Mouse (Mus musculus) midbrain, embryonic 15.5 days (tissue): ENCODE results near the gene Impdh2. TPM values are rescaled to one million over a fixed set of nuclear protein-coding genes. Genes with fewer than 3 reads are reported as not detected.
A peak's percentile ranks its signal among the peaks of the same experiment; 100 is the strongest.

Experiments used
- ATAC-seq: fragments of 200-750 bp; cut with Nextera tagmentation; replicated peaks from 2 replicates; pipeline ENCODE4 v1.8.0; 2017; ENCODE audit warnings: moderate TSS enrichment
- H3K27ac ChIP-seq: fragments of 300-500 bp; sonication (generic); 2 replicates; pipeline ENCODE4 v1.5.1; 2015; ENCODE audit warnings: mild to moderate bottlenecking, inconsistent platforms
- H3K27me3 ChIP-seq: fragments of 300-500 bp; sonication (generic); replicated peaks from 2 replicates; pipeline ENCODE4 v1.6.1; 2015; ENCODE audit warnings: inconsistent platforms
- H3K36me3 ChIP-seq: fragments of 300-500 bp; sonication (generic); replicated peaks from 2 replicates; pipeline ENCODE4 v1.6.1; 2015; ENCODE audit warnings: inconsistent platforms
- H3K4me1 ChIP-seq: fragments of 300-500 bp; sonication (generic); 2 replicates; pipeline ENCODE4 v1.6.1; 2015; ENCODE audit warnings: inconsistent platforms
- H3K4me2 ChIP-seq: fragments of 300-500 bp; sonication (generic); 2 replicates; pipeline ENCODE4 v1.6.1; 2015; ENCODE audit warnings: inconsistent platforms, mild to moderate bottlenecking, moderate library complexity
- H3K4me3 ChIP-seq: fragments of 300-500 bp; sonication (generic); 2 replicates; pipeline ENCODE4 v1.5.1; 2015; ENCODE audit warnings: mild to moderate bottlenecking, inconsistent platforms
- H3K9ac ChIP-seq: fragments of 300-500 bp; sonication (generic); 2 replicates; pipeline ENCODE4 v1.6.1; 2015; ENCODE audit warnings: mild to moderate bottlenecking, inconsistent platforms
- H3K9me3 ChIP-seq: fragments of 300-500 bp; sonication (generic); 2 replicates; pipeline ENCODE4 v1.6.1; 2016; ENCODE audit warnings: inconsistent platforms
- WGBS: fragments of 180-500 bp; shearing (Covaris S2); methylation state at CpG from one replicate; pipeline ENCODE4 v1.1.7; 2015; ENCODE audit warnings: mixed read lengths; 5-methylcytosine and 5-hydroxymethylcytosine counted together
- polyA plus RNA-seq: library from polyadenylated mRNA; unstranded; fragments of >200 nt; fragmentation: Nextera tagmentation; extraction: Ambion mirVana; gene quantifications from 2 replicates; pipeline ENCODE4 v1.2.1, GENCODE M21; 2015

Gene Impdh2
- polyA plus RNA-seq, 1 experiment from 2014 or later: 101 TPM

DNA sequence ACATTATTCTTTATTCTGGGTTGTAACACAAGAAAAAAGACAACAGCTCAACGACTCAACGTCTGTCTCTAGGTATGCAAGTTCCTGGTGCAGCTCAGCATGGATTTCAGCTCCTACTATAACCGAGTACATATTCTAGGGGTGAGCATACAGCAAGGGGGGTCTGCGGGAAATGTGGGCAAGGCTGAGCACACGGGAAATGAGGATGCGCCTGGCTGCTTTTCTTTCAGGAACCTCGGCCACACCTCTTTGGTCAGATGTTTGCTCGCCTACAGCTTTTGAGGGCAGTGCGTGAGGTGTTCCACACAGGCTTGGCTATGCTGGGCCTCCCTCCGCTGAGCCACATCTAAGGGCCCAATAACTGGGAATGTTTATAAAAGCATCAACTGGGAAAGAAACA, 12.2 kb downstream of the Impdh2 start:
- peaks cover 76% of the 10 kb centered on the region for H3K4me1 ChIP-seq
- no peak for ATAC-seq
- no peak overlapping the region for H3K4me2 ChIP-seq
- no peak overlapping the region for H3K4me3 ChIP-seq
- peaks cover 29% of the 10 kb centered on the region for H3K36me3 ChIP-seq
- H3K27ac ChIP-seq: no peak overlapping the region
- H3K9ac ChIP-seq: no peak overlapping the region
- H3K27me3 ChIP-seq: no peaks in the 10 kb centered on the region
- 81% methylated on average over 10 of the region's 10 CpGs for WGBS
- H3K9me3 ChIP-seq: no peaks in the 10 kb centered on the region

DNA sequence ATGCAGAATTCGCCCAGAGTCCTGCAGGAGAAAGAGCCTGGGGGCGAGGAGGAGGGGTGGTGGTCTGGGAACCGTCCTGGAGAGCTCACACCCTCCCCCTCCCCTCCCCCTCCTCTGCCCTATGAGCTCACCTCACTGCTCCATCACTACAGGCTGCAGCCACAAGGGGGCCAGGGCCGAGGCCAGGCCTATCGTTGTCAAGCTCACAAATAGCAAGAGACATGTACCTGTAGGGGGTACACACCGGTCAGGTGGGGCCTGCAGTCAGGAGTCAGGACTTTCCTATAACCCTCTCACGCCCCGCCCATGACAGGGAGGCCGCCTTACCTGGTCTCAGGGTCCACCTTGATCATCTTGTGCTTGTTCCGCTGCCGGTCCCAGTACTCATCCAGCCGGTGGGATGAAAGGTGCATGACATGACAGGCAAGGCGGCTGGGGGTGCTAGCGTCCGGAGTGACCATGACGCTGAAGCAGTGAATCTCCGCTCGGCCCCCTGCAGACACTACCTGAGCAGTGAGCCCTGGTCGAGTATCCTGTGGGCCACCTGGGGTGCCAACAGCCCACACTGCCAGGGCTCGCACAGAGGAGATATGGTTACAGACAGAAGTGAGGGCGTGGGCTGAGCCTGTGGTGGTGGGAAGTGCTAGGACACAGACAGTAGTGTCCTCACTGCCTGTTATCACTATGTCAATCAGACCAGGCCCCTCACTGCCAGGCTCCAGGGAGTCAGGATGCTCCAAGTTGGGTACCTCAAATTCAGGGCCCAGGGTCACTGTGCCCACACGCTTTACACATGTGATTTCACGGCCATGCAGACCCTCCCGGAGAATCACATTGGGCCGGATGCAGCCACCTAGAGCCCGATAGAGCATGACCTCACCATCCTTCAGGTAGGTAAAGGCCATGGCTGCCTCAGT, 13.9 kb downstream of the Impdh2 start:
- 50% methylated on average over 26 of the region's 26 CpGs for WGBS
- H3K9me3 ChIP-seq: no peaks in the 10 kb centered on the region
- no peak overlapping the region for H3K27ac ChIP-seq
- ATAC-seq: no peak
- peaks cover 67% of the 10 kb centered on the region for H3K4me1 ChIP-seq
- H3K9ac ChIP-seq: no peak overlapping the region
- H3K4me3 ChIP-seq: no peak overlapping the region
- no peaks in the 10 kb centered on the region for H3K27me3 ChIP-seq
- peak overlapping the region; percentile 72; the same call in 1 of the 2 replicates for H3K4me2 ChIP-seq
- H3K36me3 ChIP-seq: peaks cover 29% of the 10 kb centered on the region

DNA sequence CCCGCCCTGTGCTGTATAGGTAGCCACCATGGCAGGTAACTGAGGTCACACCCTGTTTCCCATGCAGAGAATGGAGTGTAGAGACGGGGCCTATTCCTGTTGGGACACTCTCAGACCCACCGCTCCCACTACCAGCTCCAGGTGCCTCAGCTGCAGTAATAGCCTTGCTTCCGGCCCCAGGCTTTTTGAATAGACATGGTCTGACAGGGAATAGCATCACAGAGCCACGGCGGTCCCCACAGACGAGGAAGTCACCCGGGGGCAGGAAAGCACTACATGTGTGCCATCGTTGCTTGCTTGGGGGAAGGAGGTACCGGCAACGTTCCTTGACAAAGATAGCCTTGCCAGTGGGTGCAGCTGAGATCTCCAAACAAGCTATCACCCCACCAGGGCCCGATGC, 14.8 kb downstream of the Impdh2 start:
- peaks cover 69% of the 10 kb centered on the region for H3K4me1 ChIP-seq

DNA sequence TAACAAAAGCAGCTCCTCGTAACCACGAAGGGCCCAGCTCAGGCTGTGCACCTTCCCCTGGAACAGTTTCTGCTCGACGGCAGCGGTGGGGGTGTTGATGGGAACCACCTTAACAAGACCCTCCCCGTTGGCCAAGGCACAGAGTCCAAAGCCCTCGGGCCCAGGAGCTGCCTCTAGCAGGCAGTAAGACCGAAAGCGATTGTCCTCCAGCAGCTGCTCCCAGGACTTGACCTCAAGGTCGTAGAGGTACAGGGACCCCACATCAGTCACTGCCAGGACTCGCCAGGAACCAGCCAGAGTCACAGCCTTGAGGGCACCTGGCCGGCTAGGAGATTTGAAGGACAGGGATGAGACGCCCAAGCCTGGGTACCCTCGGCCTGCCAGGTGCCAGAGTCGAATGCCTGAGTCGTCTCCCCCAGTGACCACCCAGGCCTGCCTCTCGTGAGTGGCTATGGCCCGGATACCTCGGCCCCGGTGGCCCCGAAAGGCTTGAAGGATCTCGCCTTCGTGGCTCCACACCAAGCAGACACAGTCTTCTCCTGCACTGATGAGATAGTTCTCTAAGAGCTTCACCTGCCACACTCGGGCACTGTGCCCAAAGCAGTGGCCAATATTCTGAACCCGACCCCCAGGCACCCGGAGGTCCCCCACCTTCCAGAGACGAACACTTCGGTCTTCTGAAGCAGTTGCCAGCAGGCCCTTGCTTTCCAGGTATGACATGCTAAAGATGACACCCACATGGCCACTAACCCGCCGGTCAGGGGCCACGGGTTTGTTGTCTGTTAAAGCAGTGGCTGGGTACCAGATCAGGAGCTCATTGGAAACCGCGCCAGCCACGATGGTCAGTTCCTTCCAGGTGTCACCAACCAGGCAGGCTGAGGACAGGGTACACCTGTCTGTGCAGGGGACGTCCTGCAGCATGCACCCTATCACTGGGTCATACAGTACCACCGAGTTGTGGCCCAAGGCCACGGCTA, 15.5 kb downstream of the Impdh2 start:
- 0 out of 2 replicates have a peak overlapping the region, but pooled peaks have one; percentile 49 for H3K4me3 ChIP-seq
- H3K27me3 ChIP-seq: no peaks in the 10 kb centered on the region
- no peak for ATAC-seq
- peaks cover 62% of the 10 kb centered on the region for H3K4me1 ChIP-seq
- no peaks in the 10 kb centered on the region for H3K9me3 ChIP-seq
- H3K4me2 ChIP-seq: peak overlapping the region; percentile 72
- H3K36me3 ChIP-seq: peaks cover 29% of the 10 kb centered on the region
- no peak overlapping the region for H3K9ac ChIP-seq
- no peak overlapping the region for H3K27ac ChIP-seq
- WGBS: 91% methylated on average over 37 of the region's 37 CpGs

More for the DNA sequence above, 14.8 kb downstream of the Impdh2 start:
- Histone ChIP-seq H3K27me3 (no peaks in the 10 kb centered on the region), H3K36me3 (peaks cover 29% of the 10 kb centered on the region), H3K9me3 (no peaks in the 10 kb centered on the region), H3K4me3 (no peak overlapping the region), H3K4me2 (peak overlapping the region; percentile 72; the same call in 1 of the 2 replicates), H3K27ac (no peak overlapping the region), H3K9ac (no peak overlapping the region)
- WGBS: 87% methylated on average over 12 of the region's 12 CpGs
- no peak for ATAC-seq

DNA sequence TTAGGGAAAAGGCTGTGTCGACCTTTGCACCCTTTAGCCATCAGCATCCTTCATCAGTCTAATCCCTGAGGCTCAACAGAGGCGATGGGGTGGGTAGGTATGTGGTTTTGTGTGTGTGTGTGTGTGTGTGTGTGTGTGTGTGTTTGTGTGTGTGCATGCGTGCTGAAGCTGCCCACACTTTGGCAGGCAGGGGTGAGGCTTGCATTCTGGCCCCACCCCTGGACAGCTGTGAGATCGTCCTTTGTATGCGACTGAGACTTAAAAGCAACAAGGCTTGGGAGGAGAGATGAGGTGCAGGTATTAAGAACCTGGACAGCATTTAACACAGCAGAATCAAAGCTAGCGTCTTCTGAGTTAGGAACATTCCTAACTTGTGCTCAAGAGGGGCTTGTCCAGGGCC, 16.9 kb downstream of the Impdh2 start:
- peak overlapping the region; percentile 49 for H3K4me3 ChIP-seq
- H3K4me2 ChIP-seq: peak overlapping the region; percentile 72
- ATAC-seq: no peak
- peak overlapping the region; percentile 61; the same call in 1 of the 2 replicates for H3K9ac ChIP-seq
- no peaks in the 10 kb centered on the region for H3K27me3 ChIP-seq
- H3K4me1 ChIP-seq: peaks cover 58% of the 10 kb centered on the region
- peaks cover 16% of the 10 kb centered on the region for H3K36me3 ChIP-seq
- peak overlapping the region; percentile 91 for H3K27ac ChIP-seq
- no peaks in the 10 kb centered on the region for H3K9me3 ChIP-seq
- 34% methylated on average over 6 of the region's 6 CpGs for WGBS

DNA sequence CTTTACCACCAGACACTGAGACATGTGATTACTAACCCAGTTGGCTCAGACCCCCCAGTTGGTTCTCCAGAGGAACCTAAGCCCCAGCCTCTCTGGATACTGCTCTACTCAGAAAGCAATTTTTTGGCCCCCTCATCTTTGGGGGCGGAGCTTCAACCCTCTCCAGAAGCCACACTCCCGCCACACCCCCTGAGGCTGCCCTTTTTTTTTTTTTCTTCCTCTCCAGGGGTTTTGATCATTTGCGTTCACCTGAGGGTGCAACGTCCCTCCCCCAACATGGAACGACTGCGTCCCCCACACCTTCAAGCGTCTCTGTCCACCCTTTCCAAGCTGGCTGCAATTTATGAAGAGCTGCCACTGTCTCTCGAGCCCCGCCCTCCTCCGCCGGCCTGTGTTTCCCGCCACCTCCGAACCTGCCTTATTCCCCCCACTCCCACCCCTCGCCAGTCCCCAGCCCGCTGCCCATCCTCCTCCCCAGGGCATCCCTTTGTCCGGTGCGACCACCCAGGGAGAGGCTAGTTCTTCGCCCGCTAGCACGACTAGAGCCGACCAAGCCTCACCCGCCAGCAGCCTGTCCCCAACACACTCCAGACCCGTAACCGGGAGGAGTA, 18.0 kb downstream of the Impdh2 start:
- Histone ChIP-seq H3K27ac (peak overlapping the region; percentile 91), H3K9ac (peak overlapping the region; percentile 61), H3K4me1 (peaks cover 58% of the 10 kb centered on the region), H3K36me3 (peaks cover 6% of the 10 kb centered on the region), H3K9me3 (no peaks in the 10 kb centered on the region), H3K4me2 (peak overlapping the region; percentile 72), H3K4me3 (peak overlapping the region; percentile 49), H3K27me3 (no peaks in the 10 kb centered on the region)
- under 1% methylated on average over 24 of the region's 24 CpGs for WGBS
- peak; percentile 2; the same call in 1 of the 2 replicates for ATAC-seq

DNA sequence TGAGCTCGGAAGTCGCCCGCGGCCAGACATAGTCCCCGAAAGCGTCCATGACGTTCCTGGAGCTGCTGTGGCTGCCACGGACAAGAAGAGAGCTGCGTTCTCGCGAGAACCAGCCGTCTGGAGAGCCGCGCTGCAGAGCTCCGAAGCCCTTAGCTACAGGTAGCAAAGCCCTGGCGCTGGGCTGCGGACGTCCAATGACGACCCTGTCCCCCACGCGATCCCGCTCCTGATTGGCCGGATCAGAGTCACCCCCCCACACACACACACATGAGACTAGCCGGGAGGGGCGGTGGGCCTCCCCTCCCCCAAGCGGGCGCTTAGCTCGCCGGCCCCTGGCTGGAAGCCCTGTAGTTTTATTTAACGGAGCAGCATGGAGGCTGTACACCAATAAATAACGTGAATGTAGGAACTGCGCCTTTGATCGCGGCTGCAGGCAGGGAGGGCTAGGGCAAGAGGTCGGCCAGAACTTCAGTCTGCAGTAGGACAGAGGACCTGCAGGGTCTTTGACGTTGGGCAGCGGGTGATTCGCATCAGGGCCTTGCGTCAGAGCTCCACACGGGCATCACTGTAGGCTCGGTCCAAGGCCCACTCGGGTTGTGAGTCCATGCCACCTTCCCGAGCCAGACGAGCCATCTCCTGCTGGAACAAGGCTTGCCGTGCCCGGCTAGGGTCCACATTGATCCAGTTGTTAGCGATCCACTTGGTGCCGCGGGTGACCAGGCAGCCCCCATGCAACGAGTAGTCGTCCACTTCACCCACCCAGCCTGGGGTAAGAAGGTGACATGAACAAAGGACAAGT, 18.7 kb downstream of the Impdh2 start, which contains the start of gene Wdr6:
Wdr6 (minus strand) TSS at position 195 of the 799 bp plus-strand sequence.
- ATAC-seq: peak; percentile 97
- peak within 1 kb of the TSS; percentile 61 for H3K9ac ChIP-seq
- peaks cover 53% of the 10 kb centered on the region for H3K4me1 ChIP-seq
- peak within 1 kb of the TSS; percentile 49 for H3K4me3 ChIP-seq
- H3K27ac ChIP-seq: peak within 1 kb of the TSS; percentile 91
- 3% methylated on average over 51 of the region's 51 CpGs for WGBS
- no peaks in the 10 kb centered on the region for H3K27me3 ChIP-seq
- H3K36me3 ChIP-seq: no peaks in the 10 kb centered on the region; the same call in 1 of the 2 replicates
- H3K9me3 ChIP-seq: no peaks in the 10 kb centered on the region
- peak within 1 kb of the TSS; percentile 72 for H3K4me2 ChIP-seq

DNA sequence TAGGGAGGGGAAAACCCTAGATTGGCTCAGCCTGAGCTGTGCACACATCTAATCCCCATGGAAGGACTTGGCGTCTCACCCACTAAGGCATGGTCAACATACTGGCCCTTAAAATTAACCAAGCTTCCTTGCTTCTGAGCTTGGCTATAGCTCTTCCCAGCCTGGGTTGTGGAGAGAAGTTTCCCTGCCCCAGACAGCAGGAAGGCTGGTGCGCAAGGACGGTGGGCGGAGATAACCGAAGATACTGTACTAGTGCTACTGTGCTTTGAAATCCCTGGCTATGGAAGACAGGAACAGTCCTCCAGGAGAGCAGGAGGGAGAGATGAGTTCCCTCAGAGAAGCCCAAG, 19.2 kb downstream of the Impdh2 start:
- Histone ChIP-seq H3K9ac (peak overlapping the region; percentile 61; the same call in 1 of the 2 replicates), H3K4me1 (peaks cover 47% of the 10 kb centered on the region), H3K4me3 (peak overlapping the region; percentile 49), H3K4me2 (peak overlapping the region; percentile 72), H3K27ac (peak overlapping the region; percentile 91), H3K9me3 (no peaks in the 10 kb centered on the region), H3K36me3 (no peaks in the 10 kb centered on the region), H3K27me3 (no peaks in the 10 kb centered on the region)
- no peak for ATAC-seq
- WGBS: 57% methylated on average over 5 of the region's 5 CpGs

DNA sequence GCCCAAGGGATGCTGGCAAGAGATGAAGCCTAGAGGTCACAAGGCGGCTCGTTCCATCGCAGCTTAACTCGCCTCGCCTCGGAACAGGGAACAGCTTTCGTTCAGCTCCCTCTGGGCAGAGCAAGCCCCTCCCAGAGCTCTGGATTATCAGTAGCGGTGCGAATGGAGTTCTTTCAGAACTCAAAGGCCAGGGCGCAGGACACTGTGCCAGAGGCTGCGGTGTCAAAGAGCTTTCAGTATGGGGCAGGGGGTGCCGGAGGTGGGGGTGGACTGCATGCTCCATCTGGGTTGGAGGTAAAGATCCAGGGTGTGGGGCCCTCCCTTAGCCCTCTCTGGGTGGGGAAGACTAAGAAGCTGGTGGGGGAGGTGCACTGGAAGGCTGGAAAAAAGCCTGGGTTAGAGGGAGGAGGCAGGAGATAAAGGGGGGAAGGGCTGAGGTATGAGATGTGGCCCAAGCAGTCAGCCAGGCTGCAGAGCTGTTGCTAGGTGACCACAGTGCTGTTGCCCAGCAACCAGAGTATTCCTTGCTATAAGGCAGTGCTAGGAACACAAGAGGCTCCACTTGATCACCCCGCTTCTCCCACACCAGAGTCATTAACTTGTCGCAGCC, 27.6 kb downstream of the Impdh2 start:
- H3K9ac ChIP-seq: peak overlapping the region; percentile 15; the same call in 1 of the 2 replicates
- H3K4me1 ChIP-seq: peaks cover 40% of the 10 kb centered on the region
- WGBS: 3% methylated on average over 14 of the region's 14 CpGs
- peak; percentile 98 for ATAC-seq
- peak overlapping the region; percentile 54 for H3K4me2 ChIP-seq
- no peaks in the 10 kb centered on the region for H3K27me3 ChIP-seq
- H3K9me3 ChIP-seq: no peaks in the 10 kb centered on the region
- peak overlapping the region; percentile 22 for H3K4me3 ChIP-seq
- peak overlapping the region; percentile 98 for H3K27ac ChIP-seq
- H3K36me3 ChIP-seq: no peaks in the 10 kb centered on the region

DNA sequence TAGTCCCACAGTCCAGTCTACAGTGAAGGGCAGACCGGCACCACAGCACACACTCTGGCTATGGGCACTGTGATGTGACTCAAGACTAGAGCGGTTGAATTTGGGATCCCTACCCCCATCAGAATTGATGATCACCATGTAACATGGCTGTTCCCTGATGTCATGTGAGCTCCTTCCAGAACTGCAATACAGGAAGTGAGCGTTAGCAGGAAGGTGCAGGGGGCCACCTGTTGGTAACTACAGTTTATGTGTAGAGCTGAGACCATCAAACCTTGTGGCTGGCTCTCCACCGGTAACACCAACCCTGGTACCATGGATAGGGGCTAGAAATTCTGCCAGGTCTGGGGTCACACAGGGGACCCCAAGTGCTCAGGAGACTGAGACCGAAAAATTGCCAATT, 29.1 kb downstream of the Impdh2 start:
- peaks cover 40% of the 10 kb centered on the region for H3K4me1 ChIP-seq
- no peak overlapping the region for H3K4me3 ChIP-seq
- peak overlapping the region; percentile 98 for H3K27ac ChIP-seq
- no peaks in the 10 kb centered on the region for H3K27me3 ChIP-seq
- 70% methylated on average over 5 of the region's 5 CpGs for WGBS
- no peaks in the 10 kb centered on the region for H3K9me3 ChIP-seq
- H3K9ac ChIP-seq: no peak overlapping the region
- ATAC-seq: no peak
- H3K4me2 ChIP-seq: peak overlapping the region; percentile 54
- H3K36me3 ChIP-seq: no peaks in the 10 kb centered on the region

DNA sequence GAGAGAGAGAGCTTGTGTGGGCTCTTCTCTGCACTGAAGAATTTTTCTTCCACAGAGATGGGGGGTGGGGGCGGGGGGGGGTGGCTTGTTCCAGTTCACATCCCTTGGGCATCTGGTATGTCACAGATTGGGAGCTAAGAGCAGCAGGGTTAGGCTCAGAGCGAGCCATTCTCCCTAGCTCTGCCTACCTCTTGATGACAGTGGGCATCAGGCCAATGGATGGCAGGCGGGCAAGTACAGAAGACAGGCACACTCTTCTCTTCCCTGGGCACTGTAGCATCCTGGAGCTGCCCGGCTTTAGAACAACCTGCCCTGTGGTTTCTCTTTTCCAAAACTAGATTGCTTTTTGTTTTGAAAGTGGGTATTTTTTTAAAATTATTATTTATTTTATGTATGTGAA, 31.4 kb downstream of the Impdh2 start:
- H3K36me3 ChIP-seq: no peaks in the 10 kb centered on the region
- no peak for ATAC-seq
- 80% methylated on average over 4 of the region's 4 CpGs for WGBS
- no peak overlapping the region for H3K4me3 ChIP-seq
- H3K9me3 ChIP-seq: no peaks in the 10 kb centered on the region
- H3K9ac ChIP-seq: no peak overlapping the region
- no peak overlapping the region for H3K27ac ChIP-seq
- no peaks in the 10 kb centered on the region for H3K27me3 ChIP-seq
- peaks cover 40% of the 10 kb centered on the region for H3K4me1 ChIP-seq
- H3K4me2 ChIP-seq: no peak overlapping the region
